Mouse (Mus musculus): Measurements from ENCODE around the gene Pld4. TPM values are rescaled to one million over a fixed set of nuclear protein-coding genes. Genes with fewer than 3 reads are reported as not detected.

Pld4 gene
- polyA plus RNA-seq, 1 experiment from 2014 or later: 7.8 TPM

- no peaks in the 10 kb centered on the region for H3K4me1 ChIP-seq (ENCODE audit: control insufficient read depth, insufficient read depth, low read length)
- no peaks in the 10 kb centered on the region for H3K27me3 ChIP-seq (ENCODE audit: control insufficient read depth, insufficient read depth, low read length)
- no peak for ATAC-seq (ENCODE audit: low FRiP score, low TSS enrichment)
- 82% methylated on average over 8 of the region's 8 CpGs for WGBS
- H3K9ac ChIP-seq (ENCODE audit: low read depth, low read length): no peak overlapping the region
- H3K36me3 ChIP-seq (ENCODE audit: control insufficient read depth, insufficient read depth, low read length): no peaks in the 10 kb centered on the region
- H3K4me2 ChIP-seq (replicated peaks; ENCODE audit: low read depth, low read length): no peak overlapping the region
- H3K27ac ChIP-seq (ENCODE audit: low read depth, low read length): no peak overlapping the region
- H3K9me3 ChIP-seq (ENCODE audit: control insufficient read depth, low read length): no peaks in the 10 kb centered on the region
- H3K4me3 ChIP-seq (ENCODE audit: low read length): no peak overlapping the region
Measured at GRCm38 (mm10) chr12:112768166-112768565, 7.7 kb downstream of the Pld4 start.

GRCm38 (mm10) chr12:112769031-112769430 lies 8.6 kb downstream of the Pld4 start:
- Histone ChIP-seq H3K27me3 (ENCODE audit: control insufficient read depth, insufficient read depth, low read length) (no peaks in the 10 kb centered on the region), H3K9me3 (ENCODE audit: control insufficient read depth, low read length) (no peaks in the 10 kb centered on the region), H3K36me3 (ENCODE audit: control insufficient read depth, insufficient read depth, low read length) (no peaks in the 10 kb centered on the region), H3K4me2 (replicated peaks; ENCODE audit: low read depth, low read length) (no peak overlapping the region), H3K4me3 (ENCODE audit: low read length) (no peak overlapping the region), H3K27ac (ENCODE audit: low read depth, low read length) (no peak overlapping the region), H3K9ac (ENCODE audit: low read depth, low read length) (no peak overlapping the region), H3K4me1 (ENCODE audit: control insufficient read depth, insufficient read depth, low read length) (no peaks in the 10 kb centered on the region)
- no peak for ATAC-seq (ENCODE audit: low FRiP score, low TSS enrichment)
- WGBS: 86% methylated on average over 6 of the region's 6 CpGs

GRCm38 (mm10) chr12:112769751-112770150 lies 9.3 kb downstream of the Pld4 start:
- H3K36me3 ChIP-seq (ENCODE audit: control insufficient read depth, insufficient read depth, low read length): no peaks in the 10 kb centered on the region
- H3K27me3 ChIP-seq (ENCODE audit: control insufficient read depth, insufficient read depth, low read length): no peaks in the 10 kb centered on the region
- no peak overlapping the region for H3K9ac ChIP-seq (ENCODE audit: low read depth, low read length)
- no peaks in the 10 kb centered on the region for H3K4me1 ChIP-seq (ENCODE audit: control insufficient read depth, insufficient read depth, low read length)
- no peak overlapping the region for H3K4me3 ChIP-seq (ENCODE audit: low read length)
- no peak overlapping the region for H3K27ac ChIP-seq (ENCODE audit: low read depth, low read length)
- H3K4me2 ChIP-seq (replicated peaks; ENCODE audit: low read depth, low read length): no peak overlapping the region
- WGBS: 89% methylated on average over 2 of the region's 2 CpGs
- no peaks in the 10 kb centered on the region for H3K9me3 ChIP-seq (ENCODE audit: control insufficient read depth, low read length)
- ATAC-seq (ENCODE audit: low FRiP score, low TSS enrichment): no peak

- H3K9ac ChIP-seq (ENCODE audit: low read depth, low read length): no peak overlapping the region
- WGBS: 77% methylated on average over 4 of the region's 4 CpGs
- ATAC-seq (ENCODE audit: low FRiP score, low TSS enrichment): no peak
- H3K4me2 ChIP-seq (replicated peaks; ENCODE audit: low read depth, low read length): no peak overlapping the region
- H3K4me3 ChIP-seq (ENCODE audit: low read length): no peak overlapping the region
- H3K27me3 ChIP-seq (ENCODE audit: control insufficient read depth, insufficient read depth, low read length): no peaks in the 10 kb centered on the region
- H3K9me3 ChIP-seq (ENCODE audit: control insufficient read depth, low read length): no peaks in the 10 kb centered on the region; the same call in 1 of the 2 replicates
- H3K4me1 ChIP-seq (ENCODE audit: control insufficient read depth, insufficient read depth, low read length): no peaks in the 10 kb centered on the region
- H3K27ac ChIP-seq (ENCODE audit: low read depth, low read length): no peak overlapping the region
- no peaks in the 10 kb centered on the region for H3K36me3 ChIP-seq (ENCODE audit: control insufficient read depth, insufficient read depth, low read length)
Measured at GRCm38 (mm10) chr12:112770396-112770795, 9.9 kb downstream of the Pld4 start.

- Histone ChIP-seq H3K4me2 (replicated peaks; ENCODE audit: low read depth, low read length) (no peak overlapping the region), H3K27ac (ENCODE audit: low read depth, low read length) (no peak overlapping the region), H3K4me3 (ENCODE audit: low read length) (no peak overlapping the region), H3K9me3 (ENCODE audit: control insufficient read depth, low read length) (no peaks in the 10 kb centered on the region; the same call in 1 of the 2 replicates), H3K4me1 (ENCODE audit: control insufficient read depth, insufficient read depth, low read length) (no peaks in the 10 kb centered on the region), H3K9ac (ENCODE audit: low read depth, low read length) (no peak overlapping the region), H3K36me3 (ENCODE audit: control insufficient read depth, insufficient read depth, low read length) (no peaks in the 10 kb centered on the region), H3K27me3 (ENCODE audit: control insufficient read depth, insufficient read depth, low read length) (no peaks in the 10 kb centered on the region)
- no peak for ATAC-seq (ENCODE audit: low FRiP score, low TSS enrichment)
- WGBS: 93% methylated on average over 14 of the region's 14 CpGs
Measured at GRCm38 (mm10) chr12:112772306-112772705, 11.9 kb downstream of the Pld4 start.

- no peak for ATAC-seq (ENCODE audit: low FRiP score, low TSS enrichment)
- Histone ChIP-seq H3K9ac (ENCODE audit: low read depth, low read length) (no peak overlapping the region), H3K27me3 (ENCODE audit: control insufficient read depth, insufficient read depth, low read length) (no peaks in the 10 kb centered on the region), H3K27ac (ENCODE audit: low read depth, low read length) (no peak overlapping the region), H3K9me3 (ENCODE audit: control insufficient read depth, low read length) (no peaks in the 10 kb centered on the region; the same call in 1 of the 2 replicates), H3K4me2 (replicated peaks; ENCODE audit: low read depth, low read length) (no peak overlapping the region), H3K4me1 (ENCODE audit: control insufficient read depth, insufficient read depth, low read length) (no peaks in the 10 kb centered on the region), H3K4me3 (ENCODE audit: low read length) (no peak overlapping the region), H3K36me3 (ENCODE audit: control insufficient read depth, insufficient read depth, low read length) (no peaks in the 10 kb centered on the region)
- WGBS: 51% methylated on average over 9 of the region's 9 CpGs
Measured at GRCm38 (mm10) chr12:112773366-112773765, 12.9 kb downstream of the Pld4 start.

- Histone ChIP-seq H3K27ac (ENCODE audit: low read depth, low read length) (no peak overlapping the region), H3K4me3 (ENCODE audit: low read length) (no peak overlapping the region), H3K9ac (ENCODE audit: low read depth, low read length) (no peak overlapping the region), H3K4me1 (ENCODE audit: control insufficient read depth, insufficient read depth, low read length) (no peaks in the 10 kb centered on the region), H3K4me2 (replicated peaks; ENCODE audit: low read depth, low read length) (no peak overlapping the region), H3K9me3 (ENCODE audit: control insufficient read depth, low read length) (no peaks in the 10 kb centered on the region; the same call in 1 of the 2 replicates), H3K27me3 (ENCODE audit: control insufficient read depth, insufficient read depth, low read length) (no peaks in the 10 kb centered on the region), H3K36me3 (ENCODE audit: control insufficient read depth, insufficient read depth, low read length) (no peaks in the 10 kb centered on the region)
- WGBS: 81% methylated on average over 6 of the region's 6 CpGs
- no peak for ATAC-seq (ENCODE audit: low FRiP score, low TSS enrichment)
Measured at GRCm38 (mm10) chr12:112774026-112774425, 13.6 kb downstream of the Pld4 start.

- WGBS: 95% methylated on average over 10 of the region's 10 CpGs
- Histone ChIP-seq H3K9ac (ENCODE audit: low read depth, low read length) (no peak overlapping the region), H3K27me3 (ENCODE audit: control insufficient read depth, insufficient read depth, low read length) (no peaks in the 10 kb centered on the region), H3K4me1 (ENCODE audit: control insufficient read depth, insufficient read depth, low read length) (no peaks in the 10 kb centered on the region), H3K36me3 (ENCODE audit: control insufficient read depth, insufficient read depth, low read length) (no peaks in the 10 kb centered on the region), H3K9me3 (ENCODE audit: control insufficient read depth, low read length) (no peaks in the 10 kb centered on the region; the same call in 1 of the 2 replicates), H3K4me2 (replicated peaks; ENCODE audit: low read depth, low read length) (no peak overlapping the region), H3K4me3 (ENCODE audit: low read length) (no peak overlapping the region), H3K27ac (ENCODE audit: low read depth, low read length) (no peak overlapping the region)
- ATAC-seq (ENCODE audit: low FRiP score, low TSS enrichment): no peak
Measured at GRCm38 (mm10) chr12:112774481-112774880, 14.0 kb downstream of the Pld4 start.

GRCm38 (mm10) chr12:112791026-112791425 lies 30.6 kb downstream of the Pld4 start:
- no peak overlapping the region for H3K4me3 ChIP-seq (ENCODE audit: low read length)
- no peaks in the 10 kb centered on the region for H3K36me3 ChIP-seq (ENCODE audit: control insufficient read depth, insufficient read depth, low read length)
- no peak for ATAC-seq (ENCODE audit: low FRiP score, low TSS enrichment)
- H3K9ac ChIP-seq (ENCODE audit: low read depth, low read length): no peak overlapping the region
- no peaks in the 10 kb centered on the region for H3K9me3 ChIP-seq (ENCODE audit: control insufficient read depth, low read length)
- WGBS: 60% methylated on average over 8 of the region's 8 CpGs
- H3K27me3 ChIP-seq (ENCODE audit: control insufficient read depth, insufficient read depth, low read length): no peaks in the 10 kb centered on the region
- peaks cover 4% of the 10 kb centered on the region; the same call in 1 of the 2 replicates for H3K4me1 ChIP-seq (ENCODE audit: control insufficient read depth, insufficient read depth, low read length)
- H3K27ac ChIP-seq (ENCODE audit: low read depth, low read length): no peak overlapping the region
- no peak overlapping the region for H3K4me2 ChIP-seq (replicated peaks; ENCODE audit: low read depth, low read length)

All from kidney, embryonic 14.5 days (tissue).